Mouse (Mus musculus) T-cell, adult 2 months (primary cell): ENCODE measurements around the gene Lamb2.
A peak's percentile ranks its signal among the peaks of the same experiment; 100 is the strongest.

Source experiments
- DNase-seq: peaks from one replicate; pipeline ENCODE4 v3.0.0; 2022; ENCODE audit warnings: low spot score

Lamb2 gene

GRCm38 (mm10) chr9:108479721-108480351 lies at the start of gene Lamb2:
TSS of gene Lamb2 (plus strand) at chr9:108479736.
- no peak for DNase-seq

GRCm38 (mm10) chr9:108431431-108432067 lies 48.0 kb upstream of the Lamb2 start:
- no peak for DNase-seq

- no peak for DNase-seq
Observed at GRCm38 (mm10) chr9:108436182-108436581, 43.4 kb upstream of the Lamb2 start, which contains the start of gene BC048562. TSS of gene BC048562 (plus strand) at chr9:108436482.

- no peak for DNase-seq
Observed at GRCm38 (mm10) chr9:108439176-108439575, 40.4 kb upstream of the Lamb2 start.

- no peak for DNase-seq
Observed at GRCm38 (mm10) chr9:108440485-108440884, 39.1 kb upstream of the Lamb2 start.

- no peak for DNase-seq
Observed at GRCm38 (mm10) chr9:108441236-108441919, 38.2 kb upstream of the Lamb2 start.

- DNase-seq = peak; percentile 27
Observed at GRCm38 (mm10) chr9:108445125-108445524, 34.4 kb upstream of the Lamb2 start.

- DNase-seq = no peak
Observed at GRCm38 (mm10) chr9:108449860-108450259, 29.7 kb upstream of the Lamb2 start.

GRCm38 (mm10) chr9:108450292-108451169 lies 29.0 kb upstream of the Lamb2 start:
- DNase-seq = no peak

- no peak for DNase-seq
Observed at GRCm38 (mm10) chr9:108451170-108451493, 28.4 kb upstream of the Lamb2 start.

GRCm38 (mm10) chr9:108451519-108452160 lies 27.9 kb upstream of the Lamb2 start:
- no peak for DNase-seq

GRCm38 (mm10) chr9:108452291-108452906 lies 27.1 kb upstream of the Lamb2 start:
- peak; percentile 78 for DNase-seq

- DNase-seq = no peak
Observed at GRCm38 (mm10) chr9:108452911-108453310, 26.6 kb upstream of the Lamb2 start.

- DNase-seq = no peak
Observed at GRCm38 (mm10) chr9:108453458-108453857, 26.1 kb upstream of the Lamb2 start.

GRCm38 (mm10) chr9:108454429-108454828 lies 25.1 kb upstream of the Lamb2 start:
- no peak for DNase-seq

- DNase-seq = no peak
Observed at GRCm38 (mm10) chr9:108455747-108456571, 23.6 kb upstream of the Lamb2 start.

- DNase-seq = no peak
Observed at GRCm38 (mm10) chr9:108456953-108457352, 22.6 kb upstream of the Lamb2 start.

- DNase-seq = no peak
Observed at GRCm38 (mm10) chr9:108459939-108460318, 19.6 kb upstream of the Lamb2 start.

GRCm38 (mm10) chr9:108460319-108461178 lies 19.0 kb upstream of the Lamb2 start, which contains the start of gene Ccdc71:
TSS of gene Ccdc71 (plus strand) at chr9:108460527.
- peak; percentile 82 for DNase-seq
